Mouse (Mus musculus) thymus, adult 2 months (tissue): ENCODE measurements at regions not wholly inside any gene's neighbourhood (a gene's known extent, or its start where the extent isn't known, plus 50 kb on each side); places are given as distances from the start of the nearest gene placed in this dataset.

ENCODE experiments used
- DNase-seq: peaks from one replicate; pipeline ENCODE4 v3.0.0; 2021
- H3K27ac ChIP-seq: fragments of 200-500 bp; 2 replicates; pipeline ENCODE4 v1.5.1; 2012; ENCODE audit warnings: low read length, control low read depth; ENCODE audit not compliant: control insufficient read depth, insufficient read depth
- H3K27me3 ChIP-seq: fragments of 200-500 bp; 2 replicates; pipeline ENCODE4 v1.6.1; 2012; ENCODE audit warnings: mild to moderate bottlenecking, low read length, moderate library complexity, mixed read lengths; ENCODE audit not compliant: control insufficient read depth, insufficient read depth
- H3K36me3 ChIP-seq: fragments of 200-500 bp; 2 replicates; pipeline ENCODE4 v1.6.1; 2012; ENCODE audit warnings: mild to moderate bottlenecking, low read length, moderate library complexity; ENCODE audit not compliant: control insufficient read depth, insufficient read depth
- H3K4me1 ChIP-seq: fragments of 200-500 bp; replicated peaks from 2 replicates; pipeline ENCODE4 v1.6.1; 2012; ENCODE audit warnings: low read length; ENCODE audit not compliant: control insufficient read depth, insufficient read depth
- H3K4me3 ChIP-seq: fragments of 200-500 bp; 2 replicates; pipeline ENCODE4 v1.5.1; 2012; ENCODE audit warnings: mild to moderate bottlenecking, low read length, control low read depth, moderate library complexity; ENCODE audit not compliant: control insufficient read depth, insufficient read depth
- CTCF ChIP-seq: fragments of 200-500 bp; IDR thresholded peaks from 2 replicates; pipeline ENCODE4 v1.5.1; 2012; ENCODE audit warnings: mild to moderate bottlenecking, control low read depth, low read length, moderate library complexity, borderline replicate concordance; ENCODE audit not compliant: control insufficient read depth, poor library complexity, insufficient read depth; ENCODE audit errors: extremely low read depth
- POLR2A ChIP-seq: fragments of 200-500 bp; IDR thresholded peaks from 2 replicates; pipeline ENCODE4 v1.6.1; 2012; ENCODE audit warnings: mild to moderate bottlenecking, low read length, control low read depth, moderate library complexity; ENCODE audit not compliant: control insufficient read depth, poor library complexity, insufficient read depth; ENCODE audit errors: extremely low read depth
- WGBS: fragments of 180-500 bp; shearing (Covaris S2); methylation state at CpG from one replicate; pipeline ENCODE4 v1.1.7; 2018; 5-methylcytosine and 5-hydroxymethylcytosine counted together

DNA sequence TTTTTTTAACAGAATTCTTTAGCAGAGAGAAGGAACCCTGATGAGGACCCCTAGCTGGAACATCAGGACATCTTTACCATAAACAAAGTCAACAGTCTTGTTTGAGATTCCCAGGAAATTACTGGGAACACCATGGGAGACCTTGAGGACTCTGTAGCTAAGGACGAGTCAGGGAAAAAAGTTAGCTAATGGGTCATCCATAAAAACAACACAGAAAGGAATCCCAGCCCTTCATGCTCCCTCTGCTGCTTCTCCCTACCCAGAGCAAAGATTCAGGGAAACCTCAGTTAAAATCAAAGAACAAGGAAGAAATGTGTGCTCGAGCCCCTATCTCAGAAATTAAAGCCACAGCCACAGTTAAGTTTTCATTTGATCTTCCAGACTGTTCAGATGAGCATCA is 334.7 kb upstream of the Nrp1 start:
- Histone ChIP-seq H3K4me3 (no peak overlapping the region), H3K36me3 (no peaks in the 10 kb centered on the region), H3K27ac (no peak overlapping the region), H3K27me3 (no peaks in the 10 kb centered on the region), H3K4me1 (no peaks in the 10 kb centered on the region)
- WGBS: 71% methylated on average over 2 of the region's 2 CpGs
- TF ChIP-seq CTCF: no peak
- no peak for TF ChIP-seq POLR2A
- DNase-seq: no peak

DNA sequence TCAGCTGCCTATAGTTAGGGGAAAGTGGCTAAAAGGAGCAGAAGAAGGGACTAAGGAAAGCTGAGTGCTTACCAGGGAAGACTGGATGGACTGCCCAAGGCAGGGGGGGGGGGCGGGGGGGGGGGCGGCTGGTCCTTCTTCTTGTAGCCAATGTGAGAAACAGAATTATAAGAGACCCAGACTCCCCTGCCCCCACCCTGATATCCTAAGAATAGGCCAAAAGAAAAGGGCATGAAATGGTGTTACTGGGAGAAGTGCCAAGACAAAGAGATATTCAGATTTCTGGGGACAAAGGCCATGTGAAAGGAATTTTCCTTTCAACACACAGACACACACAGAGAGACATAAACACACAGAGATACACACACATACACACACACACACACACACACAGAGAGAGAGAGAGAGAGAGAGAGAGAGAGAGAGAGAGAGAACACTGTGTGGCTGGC is 333.6 kb upstream of the Nrp1 start:
- H3K27ac ChIP-seq: no peak overlapping the region
- WGBS: 92% methylated on average over 2 of the region's 2 CpGs
- TF ChIP-seq CTCF: no peak
- no peak for TF ChIP-seq POLR2A

DNA sequence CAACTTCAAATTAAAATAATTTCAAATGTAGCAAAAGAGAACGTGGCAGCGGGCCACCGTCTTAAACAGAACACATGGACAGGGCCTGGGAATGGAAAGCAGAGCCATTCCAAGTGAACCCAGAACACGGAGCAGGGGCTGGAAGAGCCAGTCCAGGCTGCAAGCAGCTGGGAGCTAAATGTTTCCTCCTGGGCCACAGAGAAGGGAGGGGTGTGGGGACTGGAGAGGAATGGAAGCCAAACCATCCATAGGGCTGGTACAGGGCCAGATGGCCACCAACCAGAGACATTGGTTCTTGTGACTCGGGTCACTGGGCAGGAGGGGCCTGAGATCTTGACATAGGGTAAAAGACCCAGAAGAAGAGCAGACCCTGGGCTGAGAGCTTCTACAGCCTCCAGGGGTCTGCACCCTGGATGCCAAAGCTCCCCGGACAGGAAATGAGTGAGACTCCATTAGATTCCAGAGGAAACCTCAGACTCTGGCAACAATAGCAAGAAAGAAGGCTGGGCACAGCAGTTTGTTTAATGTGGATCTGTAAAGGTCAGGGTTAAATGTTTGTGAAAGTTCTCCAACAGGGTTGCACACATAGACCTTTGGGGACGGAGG is 333.1 kb upstream of the Nrp1 start:
- H3K36me3 ChIP-seq: no peaks in the 10 kb centered on the region
- H3K27ac ChIP-seq: no peak overlapping the region
- 93% methylated on average over 7 of the region's 7 CpGs for WGBS
- no peak for DNase-seq
- H3K4me1 ChIP-seq: no peaks in the 10 kb centered on the region
- H3K27me3 ChIP-seq: no peaks in the 10 kb centered on the region
- no peak overlapping the region for H3K4me3 ChIP-seq
- TF ChIP-seq CTCF: no peak
- no peak for TF ChIP-seq POLR2A

More for the DNA sequence above, 333.6 kb upstream of the Nrp1 start:
- Histone ChIP-seq H3K36me3 (no peaks in the 10 kb centered on the region), H3K4me3 (no peak overlapping the region), H3K27me3 (no peaks in the 10 kb centered on the region), H3K4me1 (no peaks in the 10 kb centered on the region)
- DNase-seq: no peak

DNA sequence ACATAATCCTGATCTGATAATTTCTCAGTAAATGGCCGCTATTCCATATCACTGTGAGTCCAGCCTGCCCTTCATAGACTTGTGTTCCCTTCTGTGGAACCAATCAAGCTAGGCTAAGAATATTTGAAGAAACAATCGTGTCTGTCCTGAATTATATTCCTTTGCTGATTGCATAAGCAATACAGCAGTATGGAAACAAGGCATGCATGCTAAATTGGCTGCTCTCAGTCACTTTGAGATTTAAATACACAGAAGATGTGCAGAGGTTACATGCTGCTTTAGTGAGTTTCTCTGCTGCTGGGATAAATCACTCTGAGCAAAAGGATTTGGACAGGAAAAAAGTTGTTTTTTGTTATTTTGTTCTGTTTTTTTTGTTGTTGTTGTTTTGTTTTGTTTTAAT is 331.4 kb upstream of the Nrp1 start:
- Histone ChIP-seq H3K27me3 (no peaks in the 10 kb centered on the region), H3K36me3 (no peaks in the 10 kb centered on the region), H3K4me3 (no peak overlapping the region), H3K27ac (no peak overlapping the region), H3K4me1 (no peaks in the 10 kb centered on the region)
- DNase-seq: no peak
- TF ChIP-seq CTCF (no peak), POLR2A (no peak)
- 93% methylated on average over 2 of the region's 2 CpGs for WGBS

DNA sequence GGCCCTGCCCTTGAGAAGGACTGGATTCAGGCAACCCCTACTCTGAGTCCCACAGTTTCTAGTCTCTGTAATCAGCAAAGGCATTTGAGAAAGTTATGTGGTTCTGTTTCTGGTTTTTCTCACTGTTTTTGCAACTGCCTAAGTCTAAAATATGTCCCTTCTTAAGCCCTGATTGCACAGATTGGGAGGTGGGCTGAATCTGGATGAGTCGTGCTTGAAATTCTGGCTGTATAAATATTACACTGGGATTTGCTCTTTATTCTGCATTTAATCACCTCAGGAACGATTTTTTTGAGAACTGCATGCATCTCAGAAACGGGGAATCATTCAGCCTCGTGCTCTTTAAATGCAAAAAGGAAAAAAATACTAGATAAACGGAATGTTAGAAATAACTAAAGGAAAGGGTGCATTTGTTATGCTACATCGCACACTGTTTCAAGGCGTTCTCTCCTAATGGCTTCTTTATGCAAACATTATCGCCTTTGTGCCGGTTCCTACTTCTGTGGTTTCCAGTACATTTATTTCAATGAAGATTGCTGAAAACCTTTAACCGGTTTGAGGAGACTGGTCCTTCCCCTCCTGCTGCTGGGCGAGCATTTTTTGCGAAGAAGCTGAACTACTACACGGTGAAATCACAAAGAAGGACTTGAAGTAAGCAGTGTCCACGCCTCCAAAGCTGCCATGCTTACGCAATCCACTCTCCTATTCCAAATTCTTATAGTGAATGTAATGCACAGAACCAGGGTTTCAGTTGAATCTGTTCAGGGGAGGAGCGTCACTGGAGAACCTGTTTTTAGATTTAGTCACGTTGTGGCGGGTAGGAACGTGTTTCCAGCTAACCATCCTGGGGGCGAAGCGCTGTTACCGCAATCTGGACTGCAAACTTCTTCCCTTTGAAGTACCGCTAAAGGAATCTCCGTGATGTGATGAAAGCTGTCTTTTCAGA is 327.8 kb upstream of the Nrp1 start:
- no peaks in the 10 kb centered on the region for H3K36me3 ChIP-seq
- H3K4me1 ChIP-seq: no peaks in the 10 kb centered on the region
- 92% methylated on average over 24 of the region's 24 CpGs for WGBS
- TF ChIP-seq CTCF: no peak
- TF ChIP-seq POLR2A: no peak
- DNase-seq: no peak
- no peak overlapping the region for H3K4me3 ChIP-seq
- no peak overlapping the region for H3K27ac ChIP-seq
- no peaks in the 10 kb centered on the region for H3K27me3 ChIP-seq

DNA sequence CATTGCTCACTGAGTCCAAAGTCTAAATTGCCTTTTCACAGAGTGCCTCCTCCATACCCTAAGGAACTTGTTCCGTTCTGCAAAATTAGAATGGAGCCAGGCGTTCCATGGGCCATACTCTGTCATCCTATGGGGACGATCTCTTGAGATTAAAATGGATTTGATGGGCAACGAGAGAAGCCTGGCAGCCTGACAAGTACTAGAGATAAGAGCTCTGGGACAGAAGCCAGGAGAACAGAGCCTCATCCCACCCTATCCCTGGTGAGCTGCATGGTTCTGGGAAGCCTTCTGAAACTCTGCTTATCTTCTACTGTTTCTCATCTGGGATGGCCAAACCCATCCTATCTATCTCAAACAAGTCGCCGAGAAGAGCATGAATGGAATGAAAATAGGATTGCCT is 324.3 kb upstream of the Nrp1 start:
- WGBS: 96% methylated on average over 6 of the region's 6 CpGs

DNA sequence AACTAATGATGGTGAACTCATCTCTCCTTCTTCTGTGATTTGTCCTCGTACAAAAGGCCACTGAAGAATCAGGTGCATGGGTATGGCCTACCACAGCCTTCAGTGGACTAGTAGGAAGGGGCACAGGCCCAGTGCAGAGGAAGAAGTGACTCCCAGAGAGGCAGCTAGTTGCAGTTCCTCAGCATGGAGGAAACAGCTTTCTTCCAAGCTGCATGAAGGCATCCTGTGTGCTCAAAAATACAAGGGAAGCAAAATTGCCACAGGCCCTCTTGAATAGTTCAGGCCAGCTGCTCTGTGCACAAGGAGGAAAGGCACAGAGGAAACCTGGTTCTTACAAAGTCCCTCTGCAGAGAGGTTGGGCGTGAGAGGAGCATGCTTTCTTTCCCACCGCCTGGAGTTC is 322.7 kb upstream of the Nrp1 start:
- whole genome bisulfite sequencing: 61% methylated on average over 3 of the region's 3 CpGs
- Histone ChIP-seq H3K4me1 (no peaks in the 10 kb centered on the region), H3K4me3 (no peak overlapping the region), H3K27me3 (no peaks in the 10 kb centered on the region), H3K36me3 (no peaks in the 10 kb centered on the region), H3K27ac (no peak overlapping the region)
- no peak for TF ChIP-seq POLR2A
- TF ChIP-seq CTCF: no peak
- no peak for DNase-seq

More for the DNA sequence above, 324.3 kb upstream of the Nrp1 start:
- Histone ChIP-seq H3K36me3 (no peaks in the 10 kb centered on the region), H3K27ac (no peak overlapping the region), H3K4me3 (no peak overlapping the region), H3K27me3 (no peaks in the 10 kb centered on the region), H3K4me1 (no peaks in the 10 kb centered on the region)
- no peak for DNase-seq
- TF ChIP-seq CTCF: no peak
- no peak for TF ChIP-seq POLR2A
